Mouse (Mus musculus): Measurements from ENCODE around the gene Yif1a. TPM values are rescaled to one million over a fixed set of nuclear protein-coding genes. Genes with fewer than 3 reads are reported as not detected.
"Not testable (repeated sequence)": the region's sequence is repeated elsewhere in the genome, so short reads cannot be mapped to it uniquely, and the experiment has no call there.

Gene Yif1a
- total RNA-seq, 2 experiments from 2014 or later: 89.0 to 102 TPM

GRCm38 (mm10) chr19:5082596-5082995 lies 5.7 kb upstream of the Yif1a start:
- intact Hi-C loops (cut with DNase I): no loop called here
- DNase-seq: no peak

GRCm38 (mm10) chr19:5083961-5084833 lies 4.1 kb upstream of the Yif1a start:
- intact Hi-C loops (cut with DNase I): no loop called here
- no peak for DNase-seq

GRCm38 (mm10) chr19:5084834-5085144 lies 3.5 kb upstream of the Yif1a start:
- intact Hi-C loops (cut with DNase I): no loop called here
- DNase-seq: no peak

- intact Hi-C loops (cut with DNase I): no loop called here
- DNase-seq: no peak
Observed at GRCm38 (mm10) chr19:5085145-5085863, 3.0 kb upstream of the Yif1a start, which contains the start of gene Tmem151a. TSS of gene Tmem151a (minus strand) at chr19:5085531.

- DNase-seq; intact Hi-C loops (cut with DNase I): not testable (repeated sequence)
Observed at GRCm38 (mm10) chr19:5086533-5086932, 1.8 kb upstream of the Yif1a start.

- intact Hi-C loops (cut with DNase I): no loop called here
- no peak for DNase-seq
Observed at GRCm38 (mm10) chr19:5089324-5089723, 986 bp downstream of the Yif1a start.

GRCm38 (mm10) chr19:5092083-5092482 lies 3.7 kb downstream of the Yif1a start:
- intact Hi-C loops (cut with DNase I): no loop called here
- DNase-seq: no peak

GRCm38 (mm10) chr19:5093481-5094242 lies 5.3 kb downstream of the Yif1a start:
- intact Hi-C loops (cut with DNase I): loop anchor here (2.0 kb wide), 1 partner anchor 45 kb away; no protein-coding TSS in a partner anchor
- DNase-seq: no peak

GRCm38 (mm10) chr19:5094243-5094632 lies 5.9 kb downstream of the Yif1a start:
- intact Hi-C loops (cut with DNase I): loop anchor here (2.0 kb wide), 1 partner anchor 45 kb away; no protein-coding TSS in a partner anchor
- DNase-seq: peak; percentile 84 to 91

GRCm38 (mm10) chr19:5094746-5095417 lies 6.5 kb downstream of the Yif1a start:
- intact Hi-C loops (cut with DNase I): loop anchor here (2.0 kb wide), 1 partner anchor 44 kb away; no protein-coding TSS in a partner anchor
- no peak for DNase-seq

GRCm38 (mm10) chr19:5095887-5096474 lies 7.6 kb downstream of the Yif1a start:
- intact Hi-C loops (cut with DNase I): loop anchor here (2.0 kb wide), 1 partner anchor 43 kb away; no protein-coding TSS in a partner anchor

GRCm38 (mm10) chr19:5097521-5098362 lies 9.4 kb downstream of the Yif1a start:
- intact Hi-C loops (cut with DNase I): no loop called here
- DNase-seq: no peak

More at GRCm38 (mm10) chr19:5095887-5096474, 7.6 kb downstream of the Yif1a start:
- no peak for DNase-seq

- DNase-seq: peak; percentile 60 to 62
- intact Hi-C loops (cut with DNase I): no loop called here
Observed at GRCm38 (mm10) chr19:5098363-5099143, 10.2 kb downstream of the Yif1a start, which contains the start of gene Cnih2. TSS of gene Cnih2 (minus strand) at chr19:5098521.

- DNase-seq: peak; percentile 34 to 35
- intact Hi-C loops (cut with DNase I): no loop called here
Observed at GRCm38 (mm10) chr19:5106074-5106473, 17.7 kb downstream of the Yif1a start.

GRCm38 (mm10) chr19:5106731-5107191 lies 18.4 kb downstream of the Yif1a start, which contains the start of gene Rab1b:
TSS of gene Rab1b (minus strand) at chr19:5107072.
- DNase-seq: peak; percentile 97 to 99
- intact Hi-C loops (cut with DNase I): loop anchor here (1.0 kb wide), 1 partner anchor 11 kb away; no protein-coding TSS in a partner anchor

GRCm38 (mm10) chr19:5107556-5108270 lies 19.4 kb downstream of the Yif1a start:
- no peak for DNase-seq
- intact Hi-C loops (cut with DNase I): loop anchor here (1.0 kb wide), 1 partner anchor 10 kb away; no protein-coding TSS in a partner anchor

GRCm38 (mm10) chr19:5108271-5108575 lies 19.9 kb downstream of the Yif1a start:
- DNase-seq: no peak
- intact Hi-C loops (cut with DNase I): no loop called here

All from heart, postnatal 36 days (tissue).